Mouse (Mus musculus) CD4-positive, CD25-positive, alpha-beta regulatory T cell, adult 2 months (primary cell): ENCODE data around the gene Osbpl8.
A peak's percentile ranks its signal among the peaks of the same experiment; 100 is the strongest.
"Not testable (repeated sequence)": the region's sequence is repeated elsewhere in the genome, so short reads cannot be mapped to it uniquely, and the experiment has no call there.

Experiments
- DNase-seq: peaks from one replicate; pipeline ENCODE4 v3.0.0-alpha.2; 2012; ENCODE audit warnings: low read depth, low spot score

The Osbpl8 gene

GRCm38 (mm10) chr10:111164304-111165218 is at the start of gene Osbpl8:
TSS of gene Osbpl8 (plus strand) at chr10:111164752.
- DNase-seq: peak; percentile 99

- DNase-seq: no peak
Measured at GRCm38 (mm10) chr10:111117198-111117845, 47.2 kb upstream of the Osbpl8 start.

DNA sequence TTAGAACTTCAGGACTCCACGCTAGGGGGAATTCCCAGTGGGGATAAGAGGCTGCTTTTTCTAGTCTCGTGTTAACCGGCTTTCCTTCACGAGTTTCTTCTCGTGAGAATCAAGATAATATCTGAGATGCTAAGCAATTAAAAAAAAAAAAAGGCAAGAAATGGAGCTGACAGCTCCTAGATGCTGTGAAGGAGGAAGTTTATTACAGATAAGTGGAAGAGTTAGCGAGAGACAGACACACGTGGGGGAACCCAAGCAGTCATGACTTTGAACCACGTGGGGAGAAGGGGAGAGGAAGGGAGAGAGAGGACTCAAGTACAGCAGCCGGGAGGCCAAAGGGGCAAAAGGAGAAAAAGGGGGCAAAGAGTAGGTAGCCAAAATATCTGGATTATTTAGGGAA is 46.3 kb upstream of the Osbpl8 start:
- peak; percentile 21 for DNase-seq

GRCm38 (mm10) chr10:111118991-111119650 is 45.4 kb upstream of the Osbpl8 start:
- DNase-seq: no peak

- no peak for DNase-seq
Measured at GRCm38 (mm10) chr10:111119756-111120155, 44.8 kb upstream of the Osbpl8 start.

DNA sequence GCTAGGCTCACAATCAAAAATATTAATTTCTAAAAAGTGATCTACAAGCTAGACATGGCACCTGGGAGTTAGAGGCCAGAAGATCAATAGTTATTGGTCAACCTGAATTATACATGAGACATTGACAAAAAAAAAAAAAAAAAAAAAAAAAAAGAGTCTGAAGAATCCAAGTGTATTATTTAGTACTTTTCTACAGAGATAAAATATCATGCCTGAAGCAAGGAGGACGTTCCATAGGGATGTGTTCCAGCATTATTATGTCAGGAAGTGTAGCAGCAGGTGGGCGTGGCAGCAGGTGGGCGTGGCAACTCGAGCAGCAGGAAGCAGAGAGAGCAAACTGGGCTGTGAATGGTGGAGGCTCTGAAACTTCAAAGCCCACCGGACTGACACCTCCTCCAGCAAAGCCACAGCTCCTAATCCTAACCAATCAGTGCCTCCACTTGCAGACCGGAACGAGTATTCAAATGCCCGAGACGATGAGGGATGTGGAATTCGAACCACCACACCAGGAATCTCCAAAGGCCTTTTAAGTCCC is 41.6 kb upstream of the Osbpl8 start:
- no peak for DNase-seq

DNA sequence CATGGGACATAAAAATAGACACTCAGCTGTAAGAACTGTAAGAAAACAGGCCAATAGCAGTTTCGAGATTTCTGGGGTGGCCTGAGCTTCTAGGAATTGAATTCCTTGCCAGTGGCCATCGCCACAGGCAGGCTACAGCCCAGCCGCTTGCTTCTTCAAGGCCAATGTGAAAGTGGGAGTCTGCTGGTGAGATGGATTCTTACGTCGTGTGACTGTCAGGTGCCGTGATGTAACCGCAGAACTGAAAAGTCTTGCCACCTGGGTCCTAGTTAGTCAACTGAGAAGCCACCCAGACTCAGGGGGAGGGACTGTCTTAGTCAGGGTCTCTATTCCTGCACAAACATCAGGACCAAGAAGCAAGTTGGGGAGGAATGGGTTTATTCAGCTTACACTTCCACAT is 40.4 kb upstream of the Osbpl8 start:
- DNase-seq: no peak

GRCm38 (mm10) chr10:111124767-111125315 is 39.7 kb upstream of the Osbpl8 start:
- DNase-seq: no peak

DNA sequence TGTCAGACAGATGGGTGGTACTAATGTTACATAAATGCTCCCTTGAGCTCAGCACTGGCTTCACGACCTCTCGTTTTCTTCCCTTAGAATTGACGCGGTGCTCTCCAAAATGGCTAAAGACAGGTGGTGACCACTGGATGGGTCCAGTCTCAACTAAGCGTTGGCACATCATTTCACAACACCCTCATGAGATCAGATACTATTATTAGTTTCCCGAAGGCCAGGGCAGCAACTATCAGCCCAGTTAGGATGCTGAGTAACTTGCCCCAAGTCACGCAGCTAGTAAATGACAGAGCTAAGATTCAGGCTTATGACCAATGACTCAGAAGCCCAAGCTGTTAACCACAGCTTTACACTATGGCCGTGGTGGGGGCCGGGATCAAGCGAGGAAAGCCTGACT is 37.2 kb upstream of the Osbpl8 start:
- DNase-seq: no peak

DNA sequence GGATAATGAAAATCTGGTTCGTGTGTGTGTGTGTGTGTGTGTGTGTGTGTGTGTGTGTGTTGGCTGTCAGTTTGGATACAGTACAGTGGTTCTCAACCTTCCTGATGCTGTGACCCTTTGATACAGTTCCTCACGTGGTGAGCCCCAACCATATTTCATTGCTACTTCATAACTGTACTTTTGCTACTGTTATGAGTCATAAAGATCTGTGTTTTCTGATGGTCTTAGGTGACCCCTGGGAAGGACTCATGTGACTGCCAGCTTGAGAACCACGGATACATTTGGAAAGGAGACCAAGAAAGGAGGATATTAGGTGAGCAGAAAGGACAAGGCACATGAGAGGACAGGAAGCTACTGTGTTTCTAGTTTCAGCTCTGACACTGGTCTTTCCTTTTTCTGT is 36.1 kb upstream of the Osbpl8 start:
- DNase-seq: no peak

- DNase-seq: no peak
Measured at GRCm38 (mm10) chr10:111129867-111130620, 34.5 kb upstream of the Osbpl8 start.

DNA sequence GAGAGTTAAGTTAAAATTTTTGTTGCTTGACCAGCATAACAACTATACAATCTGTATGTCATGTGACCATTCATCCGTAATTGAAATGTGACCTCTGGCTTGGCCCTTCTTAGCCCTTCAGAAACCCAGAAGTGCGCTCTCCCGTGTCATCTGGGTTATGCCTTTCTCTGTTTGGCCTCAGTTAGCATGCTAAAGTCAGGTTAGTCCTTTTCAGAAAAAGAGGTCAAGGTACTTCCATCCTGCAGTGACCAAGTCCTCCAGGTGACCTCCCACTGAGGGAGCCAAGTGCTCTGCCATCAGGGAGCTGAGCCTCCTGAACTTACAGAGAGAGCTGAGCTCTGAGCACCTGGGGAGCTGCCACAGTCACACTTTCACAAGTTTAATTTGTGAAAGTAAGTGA is 33.7 kb upstream of the Osbpl8 start:
- no peak for DNase-seq

DNA sequence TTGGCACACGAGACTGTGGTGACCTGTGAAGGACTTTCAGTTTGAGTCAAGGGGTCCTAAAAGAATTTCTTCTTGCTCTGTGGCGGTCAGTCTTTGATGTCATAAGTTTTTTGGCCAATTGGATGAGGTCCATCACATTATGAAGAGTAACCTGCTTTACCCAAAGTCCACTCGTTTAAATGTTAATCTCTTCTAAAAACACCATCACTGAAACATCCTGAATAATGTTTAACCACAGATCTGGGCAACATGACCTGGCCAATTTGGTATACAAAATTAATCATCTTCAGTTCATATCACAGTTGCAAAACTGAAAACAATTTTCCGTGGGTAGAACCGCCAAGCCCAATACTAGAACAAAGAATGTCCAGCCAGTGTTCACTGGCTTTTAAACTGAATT is 31.3 kb upstream of the Osbpl8 start:
- DNase-seq: no peak

- DNase-seq: no peak
Measured at GRCm38 (mm10) chr10:111133936-111134335, 30.6 kb upstream of the Osbpl8 start.

- DNase-seq: no peak
Measured at GRCm38 (mm10) chr10:111134412-111134957, 30.1 kb upstream of the Osbpl8 start.

DNA sequence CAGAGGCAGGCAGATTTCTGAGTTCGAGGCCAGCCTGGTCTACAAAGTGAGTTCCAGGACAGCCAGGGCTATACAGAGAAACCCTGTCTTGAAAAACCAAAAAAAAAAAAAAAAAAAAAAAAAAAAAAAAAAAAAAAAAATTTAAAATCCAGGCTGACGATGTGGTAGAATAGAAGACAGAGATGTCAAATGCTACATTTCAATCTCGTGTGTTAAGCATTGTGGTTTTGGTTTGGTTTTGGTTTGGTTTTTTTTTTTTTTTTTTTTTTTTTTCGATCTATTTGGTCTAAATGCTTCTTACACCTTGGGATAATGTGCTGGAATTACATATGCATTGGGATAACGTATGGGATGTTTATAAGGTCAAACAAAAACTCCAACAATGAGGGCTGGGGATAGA is 28.2 kb upstream of the Osbpl8 start:
- DNase-seq: not testable (repeated sequence)

DNA sequence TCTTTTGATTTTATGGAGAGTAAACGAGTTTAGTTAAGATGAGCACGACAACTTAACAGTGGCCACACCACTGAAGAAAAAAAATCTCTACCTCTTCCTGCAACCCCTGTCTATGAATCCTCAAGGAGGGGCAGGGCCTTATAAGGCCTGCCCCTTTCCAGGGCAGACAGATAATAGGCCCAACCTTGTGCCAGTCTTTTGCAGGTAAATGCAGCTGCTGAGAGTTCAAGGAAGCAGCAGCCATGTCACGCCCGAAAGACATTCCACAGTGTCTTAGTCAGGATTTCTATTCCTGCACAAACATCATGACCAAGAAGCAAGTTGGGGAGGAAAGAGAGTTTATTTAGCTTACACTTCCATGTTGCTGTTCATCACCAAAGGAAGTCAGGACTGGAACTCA is 26.6 kb upstream of the Osbpl8 start:
- no peak for DNase-seq

DNA sequence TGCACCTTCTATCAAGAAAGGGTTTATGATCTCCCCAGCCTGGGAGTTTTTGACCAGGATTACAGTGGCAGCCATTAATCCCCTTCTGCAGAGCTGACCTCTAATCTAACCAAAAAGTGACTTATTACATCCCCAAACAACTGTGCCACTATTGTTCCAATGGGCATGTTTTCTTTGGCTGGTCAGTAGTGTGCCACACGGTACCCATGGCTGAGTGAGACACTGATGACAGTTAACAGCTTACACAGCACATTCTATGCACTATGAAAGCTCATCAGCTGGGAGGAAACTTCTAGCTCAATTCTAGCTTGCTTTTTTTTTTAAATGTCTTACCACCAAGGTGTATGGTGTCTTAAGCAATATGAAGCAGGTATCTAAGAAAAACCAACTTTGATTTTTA is 25.4 kb upstream of the Osbpl8 start:
- no peak for DNase-seq

DNA sequence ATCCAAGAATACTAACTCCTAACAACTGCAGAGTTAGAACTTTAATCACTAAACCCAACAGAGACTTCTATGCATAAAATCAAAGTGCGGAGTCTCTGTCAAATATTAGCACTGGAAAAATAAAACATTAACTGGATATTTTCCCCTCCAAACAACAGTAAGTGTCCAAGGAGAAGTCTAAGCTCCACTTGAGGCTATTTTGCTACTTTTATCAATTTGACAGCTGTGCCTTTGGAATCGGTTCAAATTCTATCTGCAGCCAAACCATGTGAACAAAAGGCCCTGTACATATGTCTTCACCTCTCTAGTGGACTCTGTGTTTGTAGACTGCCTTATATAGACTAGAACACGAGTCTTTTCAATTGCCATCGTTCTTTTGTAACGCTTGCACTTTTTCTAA is 24.7 kb upstream of the Osbpl8 start:
- DNase-seq: no peak

GRCm38 (mm10) chr10:111144371-111144959 is 20.1 kb upstream of the Osbpl8 start:
- DNase-seq: no peak
